Mouse (Mus musculus) hindlimb bud, embryonic 11.5 days (tissue): Measurements from ENCODE around the gene Adpgk.

Experiments used
- DNase-seq: peaks from one replicate; pipeline ENCODE4 v3.0.0-alpha.2; 2012; ENCODE audit warnings: low read depth, low spot score; ENCODE audit errors: extremely low spot score

The Adpgk gene

GRCm38 (mm10) chr9:59369220-59369619, 77.9 kb downstream of the Adpgk start:
- no peak for DNase-seq

- DNase-seq, result no peak
Observed at GRCm38 (mm10) chr9:59369646-59370045, 78.3 kb downstream of the Adpgk start.
